Mouse (Mus musculus) cortical plate, adult 2 months (tissue): ENCODE measurements around the gene Ric8b.

Experiments
- CTCF ChIP-seq: fragments of 200-500 bp; IDR thresholded peaks from 2 replicates; pipeline ENCODE4 v1.5.1; 2011; ENCODE audit warnings: mild to moderate bottlenecking, control low read depth, low read length; ENCODE audit not compliant: insufficient read depth; ENCODE audit errors: extremely low read depth
- POLR2A ChIP-seq: fragments of 200-500 bp; IDR thresholded peaks from 2 replicates; pipeline ENCODE4 v1.6.1; 2011; ENCODE audit warnings: mild to moderate bottlenecking, low read length, control low read depth; ENCODE audit not compliant: insufficient read depth; ENCODE audit errors: extremely low read depth

GRCm38 (mm10) chr10:84956173-84956572, 38.8 kb downstream of the Ric8b start:
- TF ChIP-seq POLR2A: no peak
- TF ChIP-seq CTCF: no peak
